In genomic region chr11:75450304-75450908, GRCm38 (mm10) we compare ENCODE assay signal across 11 mouse cellular contexts. TPM values are rescaled to one million over a fixed set of nuclear protein-coding genes. Genes with fewer than 3 reads are reported as not detected.
DNase-seq lines count a peak whose midpoint lies in the region; ATAC-seq lines count a peak whose summit lies in the region.
"Had no signal": no experiment of that assay in that cellular context is flagged by ENCODE, and none has a peak within 500 bp of the region (broad histone marks: within the 10 kb centered on the region; RNA-seq: fewer than 3 reads in every experiment).

No protein-coding gene starts in this region.

- ATAC-seq in hindbrain, embryonic 14.5 days (ENCODE audit: low FRiP score), result no peak
- ATAC-seq in liver, embryonic 11.5 days (replicated peaks; ENCODE audit: low FRiP score), result peak; percentile 74
- no peak for ATAC-seq in kidney, embryonic 14.5 days (ENCODE audit: low FRiP score, low TSS enrichment)
- ATAC-seq: intestine, embryonic 16.5 days had no signal

- no peaks in the 10 kb centered on the region for H3K9me3 ChIP-seq in hindbrain, embryonic 10.5 days
- no peaks in the 10 kb centered on the region for H3K9me3 ChIP-seq in hindbrain, embryonic 14.5 days (ENCODE audit: control insufficient read depth, low read length)
- no peaks in the 10 kb centered on the region for H3K9me3 ChIP-seq in liver, embryonic 11.5 days (ENCODE audit: control insufficient read depth, low read length)
- H3K9me3 ChIP-seq in kidney, embryonic 14.5 days (ENCODE audit: control insufficient read depth, low read length), result no peaks in the 10 kb centered on the region

- H3K9ac ChIP-seq in hindbrain, embryonic 14.5 days, result no peak overlapping the region
- peak overlapping the region; percentile 63 for H3K9ac ChIP-seq in liver, embryonic 11.5 days (ENCODE audit: low read depth, low read length)
- no peak overlapping the region for H3K9ac ChIP-seq in kidney, embryonic 14.5 days (ENCODE audit: low read depth, low read length)

- 86% methylated on average over 8 of the region's 8 CpGs for WGBS in hindbrain, embryonic 10.5 days
- 88% methylated on average over 8 of the region's 8 CpGs for WGBS in hindbrain, embryonic 14.5 days
- WGBS in liver, embryonic 11.5 days, result 54% methylated on average over 8 of the region's 8 CpGs
- WGBS in kidney, embryonic 14.5 days, result 88% methylated on average over 8 of the region's 8 CpGs

- peaks cover 35% of the 10 kb centered on the region for H3K4me1 ChIP-seq in hindbrain, embryonic 10.5 days (replicated peaks)
- H3K4me1 ChIP-seq in hindbrain, embryonic 14.5 days (replicated peaks; ENCODE audit: control insufficient read depth, insufficient read depth, low read length), result peaks cover 14% of the 10 kb centered on the region
- H3K4me1 ChIP-seq in liver, embryonic 11.5 days (replicated peaks; ENCODE audit: control insufficient read depth, insufficient read depth, low read length), result peaks cover 56% of the 10 kb centered on the region
- peaks cover 12% of the 10 kb centered on the region; the same call in 1 of the 2 replicates for H3K4me1 ChIP-seq in kidney, embryonic 14.5 days (ENCODE audit: control insufficient read depth, insufficient read depth, low read length)

- no peak for DNase-seq in hindbrain, embryonic 10.5 days (ENCODE audit: low spot score)
- DNase-seq in hindbrain, embryonic 14.5 days (ENCODE audit: low spot score), result no peak
- peak; percentile 49 to 54 for DNase-seq in spleen, postnatal 10 days (ENCODE audit: low spot score in 2 of 2)
- DNase-seq in spleen, adult 18-20 months, result no peak
- no peak for DNase-seq in liver, embryonic 11.5 days (ENCODE audit: low spot score)
- DNase-seq in spleen, postnatal 4 days (ENCODE audit: low spot score in 2 of 2), result peak; percentile 49 to 67
- no peak for DNase-seq in cerebellum, adult 9-10 months
- DNase-seq: gastrocnemius, postnatal 25 days had no signal

- H3K4me2 ChIP-seq in hindbrain, embryonic 14.5 days (replicated peaks), result no peak overlapping the region
- peak overlapping the region; percentile 62 for H3K4me2 ChIP-seq in liver, embryonic 11.5 days
- H3K4me2 ChIP-seq in kidney, embryonic 14.5 days (replicated peaks; ENCODE audit: low read depth, low read length), result no peak overlapping the region

- H3K4me3 ChIP-seq in hindbrain, embryonic 10.5 days, result no peak overlapping the region
- H3K4me3 ChIP-seq in hindbrain, embryonic 14.5 days (replicated peaks; ENCODE audit: low read length), result no peak overlapping the region
- peak overlapping the region; percentile 34 for H3K4me3 ChIP-seq in liver, embryonic 11.5 days (ENCODE audit: low read depth, low read length)
- H3K4me3 ChIP-seq in kidney, embryonic 14.5 days (ENCODE audit: low read length), result no peak overlapping the region

- peaks cover 34% of the 10 kb centered on the region for H3K36me3 ChIP-seq in hindbrain, embryonic 10.5 days
- peaks cover 37% of the 10 kb centered on the region for H3K36me3 ChIP-seq in hindbrain, embryonic 14.5 days (replicated peaks; ENCODE audit: control insufficient read depth, insufficient read depth)
- H3K36me3 ChIP-seq in liver, embryonic 11.5 days (ENCODE audit: control insufficient read depth, insufficient read depth, low read length), result peaks cover 20% of the 10 kb centered on the region
- peaks cover 26% of the 10 kb centered on the region for H3K36me3 ChIP-seq in kidney, embryonic 14.5 days (ENCODE audit: control insufficient read depth, insufficient read depth, low read length)

- H3K27ac ChIP-seq in hindbrain, embryonic 10.5 days, result 0 out of 2 replicates have a peak overlapping the region, but pooled peaks have one; percentile 13
- no peak overlapping the region for H3K27ac ChIP-seq in hindbrain, embryonic 14.5 days
- peak overlapping the region; percentile 96 for H3K27ac ChIP-seq in liver, embryonic 11.5 days (ENCODE audit: low read depth, low read length)
- no peak overlapping the region for H3K27ac ChIP-seq in kidney, embryonic 14.5 days (ENCODE audit: low read depth, low read length)
- H3K27ac ChIP-seq: macrophage had no signal

- H3K27me3 ChIP-seq in hindbrain, embryonic 10.5 days (ENCODE audit: insufficient read depth, poor library complexity, severe bottlenecking), result peaks cover 8% of the 10 kb centered on the region; the same call in 1 of the 2 replicates
- no peaks in the 10 kb centered on the region for H3K27me3 ChIP-seq in hindbrain, embryonic 14.5 days (ENCODE audit: control insufficient read depth, insufficient read depth, low read length)
- H3K27me3 ChIP-seq in liver, embryonic 11.5 days (replicated peaks; ENCODE audit: control insufficient read depth, insufficient read depth, low read length), result no peaks in the 10 kb centered on the region
- no peaks in the 10 kb centered on the region for H3K27me3 ChIP-seq in kidney, embryonic 14.5 days (ENCODE audit: control insufficient read depth, insufficient read depth, low read length)

RNA-seq across cellular contexts. Expression of gene Wdr81, which starts 4.1 kb away (rescaled TPM):
- polyA plus RNA-seq in hindbrain, embryonic 10.5 days (2016; fragmentation: Nextera tagmentation; extraction: Ambion mirVana), result 7.7 and 8.6 TPM in 2 replicates
- 6.5 and 7.9 TPM in 2 replicates for polyA plus RNA-seq in hindbrain, embryonic 14.5 days (2014; fragmentation: Nextera tagmentation; extraction: Ambion mirVana)
- 21.8 and 21.9 TPM in 2 replicates for polyA plus RNA-seq in liver, embryonic 11.5 days (2014; fragmentation: Nextera tagmentation; extraction: Ambion mirVana)
- 2.8 and 4.8 TPM in 2 replicates for polyA plus RNA-seq in kidney, embryonic 14.5 days (2014; fragmentation: Nextera tagmentation; extraction: Ambion mirVana)

RNA-seq across cellular contexts. Expression of gene Serpinf2, which starts 11.0 kb away (rescaled TPM):
- polyA plus RNA-seq in hindbrain, embryonic 10.5 days (2016; fragmentation: Nextera tagmentation; extraction: Ambion mirVana), result 0.07 TPM in 1 of 2 replicates, not detected in the other
- polyA plus RNA-seq in hindbrain, embryonic 14.5 days (2014; fragmentation: Nextera tagmentation; extraction: Ambion mirVana), result not detected in 2 replicates
- 321 and 377 TPM in 2 replicates for polyA plus RNA-seq in liver, embryonic 11.5 days (2014; fragmentation: Nextera tagmentation; extraction: Ambion mirVana)
- polyA plus RNA-seq in kidney, embryonic 14.5 days (2014; fragmentation: Nextera tagmentation; extraction: Ambion mirVana), result 3.9 and 8.4 TPM in 2 replicates
- polyA plus RNA-seq: macrophage had no signal

RNA-seq across cellular contexts. Expression of gene Tlcd2, which starts 11.1 kb away (rescaled TPM):
- polyA plus RNA-seq in hindbrain, embryonic 10.5 days (2016; fragmentation: Nextera tagmentation; extraction: Ambion mirVana), result 11.7 and 12.4 TPM in 2 replicates
- 1.6 and 4.5 TPM in 2 replicates for polyA plus RNA-seq in hindbrain, embryonic 14.5 days (2014; fragmentation: Nextera tagmentation; extraction: Ambion mirVana)
- 29.8 and 33.0 TPM in 2 replicates for polyA plus RNA-seq in liver, embryonic 11.5 days (2014; fragmentation: Nextera tagmentation; extraction: Ambion mirVana)
- 20.7 and 21.0 TPM in 2 replicates for polyA plus RNA-seq in kidney, embryonic 14.5 days (2014; fragmentation: Nextera tagmentation; extraction: Ambion mirVana)

RNA-seq across cellular contexts. Expression of gene Serpinf1, which starts 27.9 kb away (rescaled TPM):
- polyA plus RNA-seq in hindbrain, embryonic 10.5 days (2016; fragmentation: Nextera tagmentation; extraction: Ambion mirVana), result 95.3 and 106 TPM in 2 replicates
- 49.9 and 66.1 TPM in 2 replicates for polyA plus RNA-seq in hindbrain, embryonic 14.5 days (2014; fragmentation: Nextera tagmentation; extraction: Ambion mirVana)
- 217 and 224 TPM in 2 replicates for polyA plus RNA-seq in liver, embryonic 11.5 days (2014; fragmentation: Nextera tagmentation; extraction: Ambion mirVana)
- 118 and 120 TPM in 2 replicates for polyA plus RNA-seq in kidney, embryonic 14.5 days (2014; fragmentation: Nextera tagmentation; extraction: Ambion mirVana)

RNA-seq across cellular contexts. Expression of gene Prpf8, which starts 36.2 kb away (rescaled TPM):
- 74.8 and 78.1 TPM in 2 replicates for polyA plus RNA-seq in hindbrain, embryonic 10.5 days (2016; fragmentation: Nextera tagmentation; extraction: Ambion mirVana)
- 74.5 and 83.2 TPM in 2 replicates for polyA plus RNA-seq in hindbrain, embryonic 14.5 days (2014; fragmentation: Nextera tagmentation; extraction: Ambion mirVana)
- polyA plus RNA-seq in liver, embryonic 11.5 days (2014; fragmentation: Nextera tagmentation; extraction: Ambion mirVana), result 105 and 119 TPM in 2 replicates
- 56.4 and 103 TPM in 2 replicates for polyA plus RNA-seq in kidney, embryonic 14.5 days (2014; fragmentation: Nextera tagmentation; extraction: Ambion mirVana)

Comparison
In these comparisons a context has a peak if more than half of its experiments do, and no peak if none do; other contexts are left out.
1. DNase-seq: peak in spleen, postnatal 10 days (2 of 2) and spleen, postnatal 4 days (2 of 2); none in hindbrain, embryonic 10.5 days (single experiment), hindbrain, embryonic 14.5 days (single experiment), spleen, adult 18-20 months (0 of 2), liver, embryonic 11.5 days (single experiment) and cerebellum, adult 9-10 months (single experiment).
2. H3K27ac ChIP-seq: peak in hindbrain, embryonic 10.5 days (single experiment) and liver, embryonic 11.5 days (single experiment); none in hindbrain, embryonic 14.5 days (single experiment) and kidney, embryonic 14.5 days (single experiment).
3. RNA of gene Serpinf2, which starts 11.0 kb away (polyA plus RNA-seq): 321 to 377 TPM in liver, embryonic 11.5 days; 3.9 to 8.4 TPM in kidney, embryonic 14.5 days, 0.07 TPM in hindbrain, embryonic 10.5 days and not detected in hindbrain, embryonic 14.5 days; every median in the first group is over 10 times any median in the second.